Mouse (Mus musculus) gastrocnemius, adult 2 months (tissue): ENCODE data around the gene Sumo1. TPM values are rescaled to one million over a fixed set of nuclear protein-coding genes. Genes with fewer than 3 reads are reported as not detected.

Source experiments
- DNase-seq: peaks from one replicate; pipeline ENCODE4 v3.0.0; 2022
- H3K27ac ChIP-seq: fragments of 200-600 bp; 2 replicates; pipeline ENCODE4 v1.8.1; 2022; ENCODE audit warnings: mild to moderate bottlenecking
- H3K4me3 ChIP-seq: fragments of 200-600 bp; 2 replicates; pipeline ENCODE4 v1.8.1; 2022; ENCODE audit warnings: mild to moderate bottlenecking, moderate library complexity
- CTCF ChIP-seq: fragments of 200-600 bp; IDR thresholded peaks from 2 replicates; pipeline ENCODE4 v1.8.1; 2022; ENCODE audit warnings: antibody characterized with exemption, mild to moderate bottlenecking, moderate library complexity
- intact Hi-C: fragments of 180-260 bp; cut with DNase I; formaldehyde crosslinking; loops from one replicate; pipeline ENCODE4 v1.15.1; 2025
- total RNA-seq, 2 experiments: library from RNA; stranded (reverse); gene quantifications; 2 replicates each; pipeline ENCODE4 v1.2.3; 2021

Gene Sumo1
- total RNA-seq, 2 experiments from 2014 or later: 50.3 to 69.0 TPM

DNA sequence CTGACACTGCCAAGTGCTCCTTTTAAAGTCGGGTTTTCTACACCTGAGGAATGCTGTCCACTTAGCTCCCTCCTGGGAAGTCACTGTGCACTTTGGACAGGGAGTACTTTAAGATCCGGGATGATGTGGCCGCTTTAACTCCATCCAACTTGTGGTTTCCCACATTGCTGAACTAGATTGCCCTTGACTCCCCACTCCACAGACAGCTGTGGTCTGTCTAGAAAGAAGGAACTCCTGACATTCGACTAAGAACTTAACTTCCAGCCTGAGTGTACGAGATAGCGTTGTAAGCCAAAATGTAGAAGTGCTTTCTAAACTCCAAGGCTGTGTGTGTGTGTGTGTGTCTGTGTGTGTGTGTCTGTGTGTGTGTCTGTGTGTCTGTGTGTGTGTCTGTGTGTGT is 120.4 kb downstream of the Sumo1 start:
- H3K4me3 ChIP-seq: no peak overlapping the region
- TF ChIP-seq CTCF: no peak
- no peak overlapping the region for H3K27ac ChIP-seq
- intact Hi-C loops: no loop called here
- DNase-seq: no peak

GRCm38 (mm10) chr1:59549036-59549675 is 121.5 kb downstream of the Sumo1 start:
- Histone ChIP-seq H3K4me3 (no peak overlapping the region), H3K27ac (no peak overlapping the region)
- intact Hi-C loops: no loop called here
- DNase-seq: no peak
- no peak for TF ChIP-seq CTCF

GRCm38 (mm10) chr1:59548486-59548885 is 122.1 kb downstream of the Sumo1 start:
- Histone ChIP-seq H3K4me3 (no peak overlapping the region), H3K27ac (no peak overlapping the region)
- no peak for DNase-seq
- intact Hi-C loops: no loop called here
- TF ChIP-seq CTCF: no peak

- H3K4me3 ChIP-seq: no peak overlapping the region
- intact Hi-C loops: no loop called here
- DNase-seq: no peak
- TF ChIP-seq CTCF: no peak
- no peak overlapping the region for H3K27ac ChIP-seq
Measured at GRCm38 (mm10) chr1:59543911-59544310, 126.7 kb downstream of the Sumo1 start.

- Histone ChIP-seq H3K27ac (no peak overlapping the region), H3K4me3 (no peak overlapping the region)
- TF ChIP-seq CTCF: no peak
- intact Hi-C loops: no loop called here
- no peak for DNase-seq
Measured at GRCm38 (mm10) chr1:59542231-59542630, 128.4 kb downstream of the Sumo1 start.

- Histone ChIP-seq H3K27ac (no peak overlapping the region), H3K4me3 (no peak overlapping the region)
- no peak for TF ChIP-seq CTCF
- intact Hi-C loops: no loop called here
- DNase-seq: no peak
Measured at GRCm38 (mm10) chr1:59541271-59542020, 129.2 kb downstream of the Sumo1 start.

DNA sequence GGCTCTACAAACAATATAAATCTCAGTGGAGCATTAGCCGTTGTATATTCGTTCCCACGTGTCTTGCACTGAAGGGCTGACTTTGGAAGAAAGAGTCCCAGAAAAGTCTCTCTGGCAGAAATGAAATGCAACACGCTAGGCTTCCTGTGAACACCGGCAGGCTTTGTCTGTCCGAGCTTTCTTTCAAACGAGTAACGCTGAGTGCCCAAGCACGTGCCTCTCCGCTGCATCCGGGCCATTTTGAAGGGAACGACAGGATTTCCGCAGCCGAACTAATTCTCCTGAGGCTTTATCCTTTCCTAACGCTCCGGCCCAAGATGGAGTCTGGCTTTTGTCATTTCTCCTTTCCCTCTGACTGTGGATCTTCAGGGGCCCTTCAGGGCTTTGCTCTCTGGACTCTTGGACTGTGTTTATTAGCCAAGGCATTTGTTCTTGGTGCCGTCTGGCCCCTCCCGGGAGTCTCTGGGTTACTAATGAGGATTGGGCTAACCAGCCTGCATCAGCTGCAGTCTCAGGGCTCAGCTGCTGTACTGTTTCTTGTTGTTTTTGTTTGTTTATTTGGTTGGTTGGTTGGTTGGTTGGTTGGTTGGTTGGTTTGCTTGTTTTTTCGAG is 130.0 kb downstream of the Sumo1 start:
- TF ChIP-seq CTCF: no peak
- intact Hi-C loops: no loop called here
- Histone ChIP-seq H3K4me3 (no peak overlapping the region), H3K27ac (no peak overlapping the region)
- DNase-seq: no peak

DNA sequence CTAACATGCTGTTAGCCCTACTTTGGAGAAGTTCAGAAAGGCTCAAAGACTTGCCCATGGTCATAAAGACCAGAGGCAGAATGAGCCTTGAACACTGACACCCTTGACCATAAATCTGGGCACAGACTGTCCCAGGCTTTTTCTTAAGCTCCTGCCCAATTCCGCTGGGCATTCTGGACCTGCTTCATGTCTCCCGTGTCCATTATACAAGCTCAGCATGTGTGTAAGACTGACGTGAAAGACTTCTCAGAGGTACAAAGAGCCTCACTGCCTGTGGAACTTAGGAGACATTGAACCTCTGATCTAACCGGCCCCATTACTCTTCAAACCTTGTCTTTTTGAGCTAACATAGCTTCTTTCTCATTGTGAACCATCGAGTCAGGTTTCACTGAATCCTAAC is 132.3 kb downstream of the Sumo1 start:
- DNase-seq: no peak
- Histone ChIP-seq H3K4me3 (no peak overlapping the region), H3K27ac (no peak overlapping the region)
- no peak for TF ChIP-seq CTCF
- intact Hi-C loops: no loop called here

Other genes starting within 250 kb of the Sumo1 start
- 10 to 100 TPM; 21.6 to 42.4 TPM for gene Fzd7, start 188.4 kb downstream of the Sumo1 start, total RNA-seq
- gene Gm973, start 154.6 kb downstream of the Sumo1 start, total RNA-seq: 1 to 10 TPM in 1 of 2 experiments, under 1 TPM in 1; 0.75 to 1.7 TPM
- gene Nop58, start 14.1 kb upstream of the Sumo1 start, total RNA-seq: 10 to 100 TPM; 25.8 to 28.6 TPM
- 10 to 100 TPM; 46.8 to 47.8 TPM for gene Bmpr2, start 92.6 kb upstream of the Sumo1 start, total RNA-seq
- gene Fam117b, start 242.2 kb upstream of the Sumo1 start, total RNA-seq: 1 to 10 TPM; 4.4 to 9.3 TPM